Mouse (Mus musculus) heart, embryonic 10.5 days (tissue): ENCODE data around the gene Tmem132b. TPM values are rescaled to one million over a fixed set of nuclear protein-coding genes. Genes with fewer than 3 reads are reported as not detected.

Experiments
- DNase-seq: peaks from one replicate; pipeline ENCODE4 v3.0.0-alpha.2; 2017; ENCODE audit warnings: low spot score
- H3K27ac ChIP-seq: fragments of 300-500 bp; sonication (generic); 2 replicates; pipeline ENCODE4 v1.5.1; 2016; ENCODE audit warnings: mild to moderate bottlenecking
- H3K27me3 ChIP-seq: fragments of 300-500 bp; sonication (generic); 2 replicates; pipeline ENCODE4 v1.6.1; 2016; ENCODE audit warnings: mild to moderate bottlenecking; ENCODE audit not compliant: poor library complexity, insufficient read depth, severe bottlenecking
- H3K36me3 ChIP-seq: fragments of 300-500 bp; sonication (generic); 2 replicates; pipeline ENCODE4 v1.6.1; 2016; ENCODE audit warnings: mild to moderate bottlenecking, moderate library complexity
- H3K4me1 ChIP-seq: fragments of 300-500 bp; sonication (generic); 2 replicates; pipeline ENCODE4 v1.6.1; 2016; ENCODE audit warnings: mild to moderate bottlenecking
- H3K4me3 ChIP-seq: fragments of 300-500 bp; sonication (generic); 2 replicates; pipeline ENCODE4 v1.5.1; 2016; ENCODE audit warnings: mild to moderate bottlenecking, moderate library complexity
- H3K9me3 ChIP-seq: fragments of 300-500 bp; sonication (generic); 2 replicates; pipeline ENCODE4 v1.6.1; 2016; ENCODE audit warnings: mild to moderate bottlenecking, moderate library complexity
- WGBS: fragments of 180-500 bp; shearing (Covaris S2); methylation state at CpG from one replicate; pipeline ENCODE4 v1.1.7; 2016; 5-methylcytosine and 5-hydroxymethylcytosine counted together
- polyA plus RNA-seq: library from polyadenylated mRNA; unstranded; fragments of >200 nt; fragmentation: Nextera tagmentation; extraction: Ambion mirVana; gene quantifications from 2 replicates; pipeline ENCODE4 v1.2.1, GENCODE M21; 2016

Tmem132b gene
- polyA plus RNA-seq, 1 experiment from 2014 or later: not detected

DNA sequence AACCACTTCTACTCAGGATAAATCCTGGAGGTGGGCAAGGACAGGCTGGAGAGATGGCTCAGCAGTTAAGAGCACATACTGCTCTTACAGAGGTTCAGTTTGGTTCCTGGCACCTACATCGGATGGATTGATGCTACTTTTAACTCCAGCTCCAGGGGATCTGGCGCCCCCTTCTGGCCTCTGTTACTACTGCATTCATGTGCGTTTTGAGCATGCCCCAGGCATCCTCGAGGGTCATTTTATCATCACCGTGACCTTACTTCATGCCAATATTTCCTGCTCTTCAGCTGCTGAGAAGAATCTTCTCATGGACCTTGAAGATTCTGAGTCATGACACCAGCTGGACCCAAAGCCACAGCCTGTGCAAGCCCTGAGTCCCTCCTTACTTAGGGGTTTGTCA is 6.1 kb upstream of the Tmem132b start:
- H3K9me3 ChIP-seq: peaks cover 4% of the 10 kb centered on the region; the same call in 1 of the 2 replicates
- DNase-seq: no peak
- no peak overlapping the region for H3K4me3 ChIP-seq
- whole genome bisulfite sequencing: 57% methylated on average over 5 of the region's 5 CpGs
- H3K27me3 ChIP-seq: peaks cover 34% of the 10 kb centered on the region
- no peak overlapping the region for H3K27ac ChIP-seq
- no peaks in the 10 kb centered on the region for H3K36me3 ChIP-seq
- H3K4me1 ChIP-seq: peaks cover 5% of the 10 kb centered on the region; the same call in 1 of the 2 replicates

DNA sequence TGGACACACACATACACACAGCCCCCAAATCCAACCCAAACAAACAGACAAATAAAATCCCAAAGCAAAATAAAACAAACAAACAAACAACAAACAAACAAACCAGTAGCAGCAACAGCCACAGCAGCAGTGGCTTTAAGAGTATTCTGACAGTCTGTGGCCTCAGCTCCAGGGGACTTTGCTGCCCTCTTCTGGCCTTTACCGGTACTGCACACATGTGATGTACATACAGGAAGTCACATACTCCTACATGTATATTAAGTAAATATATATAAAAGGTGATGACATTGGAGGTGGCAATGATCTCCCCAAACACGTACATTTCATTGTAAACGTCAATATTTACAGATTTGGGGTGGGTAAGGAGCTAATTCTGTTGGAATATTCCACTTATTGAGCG is 5.1 kb upstream of the Tmem132b start:
- WGBS: 61% methylated on average over 4 of the region's 4 CpGs

DNA sequence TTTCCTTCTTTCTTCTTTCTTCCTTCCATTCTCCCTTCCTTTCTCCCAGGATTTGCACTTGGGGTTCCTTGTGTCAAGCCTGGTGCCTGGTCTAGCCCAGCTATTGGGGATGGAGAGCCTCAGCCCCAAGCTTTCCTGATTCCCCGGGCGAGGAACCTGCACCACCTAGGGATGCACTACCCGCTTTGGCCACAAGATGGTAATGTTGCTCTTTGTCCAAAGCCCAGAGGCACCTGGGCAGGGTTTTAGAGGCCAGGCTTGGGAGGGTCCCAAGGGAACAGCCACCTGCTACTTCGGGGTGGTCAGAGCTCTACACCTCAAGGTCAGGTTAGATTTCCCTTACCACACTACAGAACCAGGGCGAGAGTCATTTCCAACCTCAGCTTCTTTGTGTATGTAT is 2.5 kb upstream of the Tmem132b start:
- WGBS: 2% methylated on average over 5 of the region's 5 CpGs
- peaks cover 4% of the 10 kb centered on the region; the same call in 1 of the 2 replicates for H3K9me3 ChIP-seq
- no peaks in the 10 kb centered on the region for H3K36me3 ChIP-seq
- H3K27me3 ChIP-seq: peaks cover 68% of the 10 kb centered on the region
- DNase-seq: peak; percentile 86
- H3K4me1 ChIP-seq: peaks cover 27% of the 10 kb centered on the region
- H3K4me3 ChIP-seq: no peak overlapping the region
- H3K27ac ChIP-seq: no peak overlapping the region

More for the DNA sequence above, 5.1 kb upstream of the Tmem132b start:
- Histone ChIP-seq H3K27me3 (peaks cover 42% of the 10 kb centered on the region), H3K9me3 (peaks cover 4% of the 10 kb centered on the region; the same call in 1 of the 2 replicates), H3K4me3 (no peak overlapping the region), H3K4me1 (peaks cover 3% of the 10 kb centered on the region; the same call in 1 of the 2 replicates), H3K27ac (no peak overlapping the region), H3K36me3 (no peaks in the 10 kb centered on the region)
- DNase-seq: no peak

DNA sequence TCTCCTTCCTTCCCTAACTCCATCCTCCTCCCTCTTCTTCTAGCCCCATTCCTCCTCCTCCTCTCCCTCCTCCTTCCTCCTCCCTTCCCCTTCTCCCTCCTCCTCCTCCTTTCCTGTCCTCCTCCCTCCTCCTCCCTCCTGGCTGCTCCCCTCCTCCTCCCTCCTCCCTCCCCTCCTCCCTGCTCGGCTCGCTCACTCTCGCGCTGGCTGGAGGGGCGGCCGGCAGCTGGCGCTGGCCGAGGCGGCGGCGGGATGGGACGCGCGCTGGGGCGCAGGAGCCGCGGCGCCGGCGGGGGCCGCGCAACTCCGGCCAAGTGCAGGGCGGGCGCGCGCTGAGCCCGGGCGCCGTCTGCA is 594 bp downstream of the Tmem132b start:
- H3K9me3 ChIP-seq: no peaks in the 10 kb centered on the region
- H3K4me1 ChIP-seq: peaks cover 28% of the 10 kb centered on the region
- DNase-seq: no peak
- H3K27ac ChIP-seq: no peak overlapping the region
- H3K4me3 ChIP-seq: peak overlapping the region; percentile 64
- WGBS: 3% methylated on average over 30 of the region's 30 CpGs
- H3K36me3 ChIP-seq: no peaks in the 10 kb centered on the region
- H3K27me3 ChIP-seq: peaks cover 99% of the 10 kb centered on the region

GRCm38 (mm10) chr5:125532545-125533224 is 1.1 kb downstream of the Tmem132b start:
- peaks cover 28% of the 10 kb centered on the region for H3K4me1 ChIP-seq
- H3K36me3 ChIP-seq: no peaks in the 10 kb centered on the region
- peak overlapping the region; percentile 4; the same call in 1 of the 2 replicates for H3K27ac ChIP-seq
- peak overlapping the region; percentile 64 for H3K4me3 ChIP-seq
- H3K27me3 ChIP-seq: peaks cover 99% of the 10 kb centered on the region
- 6% methylated on average over 64 of the region's 64 CpGs for WGBS
- DNase-seq: no peak
- no peaks in the 10 kb centered on the region for H3K9me3 ChIP-seq

GRCm38 (mm10) chr5:125533225-125533900 is 1.8 kb downstream of the Tmem132b start:
- Histone ChIP-seq H3K4me1 (peaks cover 28% of the 10 kb centered on the region), H3K9me3 (no peaks in the 10 kb centered on the region), H3K4me3 (peak overlapping the region; percentile 64), H3K36me3 (no peaks in the 10 kb centered on the region), H3K27me3 (peaks cover 93% of the 10 kb centered on the region), H3K27ac (no peak overlapping the region)
- DNase-seq: no peak
- WGBS: 2% methylated on average over 24 of the region's 24 CpGs

- Histone ChIP-seq H3K27me3 (peaks cover 85% of the 10 kb centered on the region), H3K36me3 (no peaks in the 10 kb centered on the region), H3K4me3 (no peak overlapping the region), H3K9me3 (no peaks in the 10 kb centered on the region), H3K27ac (no peak overlapping the region), H3K4me1 (peaks cover 28% of the 10 kb centered on the region)
- DNase-seq: no peak
- WGBS: 9% methylated on average over 7 of the region's 7 CpGs
These were observed 2.6 kb downstream of the Tmem132b start for GRCm38 (mm10) chr5:125534168-125534610.

DNA sequence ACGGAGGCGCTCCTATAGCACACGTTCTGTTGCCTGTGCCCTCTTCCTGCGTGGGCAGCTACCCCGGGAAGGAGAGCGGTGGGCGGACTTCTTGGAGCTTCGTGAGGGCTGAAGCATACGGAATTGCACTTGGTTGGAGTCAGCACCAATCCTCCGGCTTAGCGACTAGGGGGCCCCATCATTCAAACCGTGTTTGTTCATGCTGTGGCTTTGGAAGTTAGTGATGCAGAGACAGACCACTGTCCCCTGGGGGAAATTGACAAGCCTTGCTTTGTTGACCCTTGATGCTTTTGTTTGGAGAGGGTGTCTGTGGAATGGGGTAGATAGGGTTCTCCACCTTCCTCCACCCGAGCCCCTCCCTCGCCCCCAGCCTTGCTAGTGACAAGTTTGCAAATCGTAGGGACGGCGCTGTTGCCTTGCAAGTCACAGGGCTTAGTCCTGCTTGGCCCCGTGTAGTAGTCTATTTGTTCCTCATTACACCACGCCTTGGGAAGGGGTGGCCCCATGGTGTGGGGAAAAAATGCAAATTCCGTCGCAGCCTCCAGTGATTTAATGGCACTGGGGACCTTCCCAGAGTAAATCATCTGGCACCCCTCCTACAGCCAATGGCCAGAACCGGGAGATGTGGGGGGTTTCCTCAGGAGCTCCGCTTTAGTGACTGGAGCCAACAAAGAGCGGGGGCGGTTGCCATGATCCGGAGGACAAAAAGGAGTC is 3.2 kb downstream of the Tmem132b start:
- peaks cover 79% of the 10 kb centered on the region for H3K27me3 ChIP-seq
- no peak overlapping the region for H3K27ac ChIP-seq
- no peaks in the 10 kb centered on the region for H3K9me3 ChIP-seq
- peaks cover 28% of the 10 kb centered on the region for H3K4me1 ChIP-seq
- DNase-seq: no peak
- H3K4me3 ChIP-seq: no peak overlapping the region
- WGBS: 4% methylated on average over 26 of the region's 26 CpGs
- no peaks in the 10 kb centered on the region for H3K36me3 ChIP-seq

GRCm38 (mm10) chr5:125545090-125545489 is 13.5 kb downstream of the Tmem132b start:
- Histone ChIP-seq H3K4me3 (no peak overlapping the region), H3K27ac (no peak overlapping the region), H3K4me1 (no peaks in the 10 kb centered on the region; the same call in 1 of the 2 replicates), H3K36me3 (no peaks in the 10 kb centered on the region), H3K9me3 (no peaks in the 10 kb centered on the region), H3K27me3 (peaks cover 50% of the 10 kb centered on the region)
- 89% methylated on average over 2 of the region's 2 CpGs for WGBS
- DNase-seq: no peak

GRCm38 (mm10) chr5:125546293-125546692 is 14.7 kb downstream of the Tmem132b start:
- 27% methylated on average over 13 of the region's 13 CpGs for WGBS
- peaks cover 50% of the 10 kb centered on the region for H3K27me3 ChIP-seq
- DNase-seq: no peak
- no peaks in the 10 kb centered on the region for H3K9me3 ChIP-seq
- no peaks in the 10 kb centered on the region; the same call in 1 of the 2 replicates for H3K4me1 ChIP-seq
- H3K36me3 ChIP-seq: no peaks in the 10 kb centered on the region
- no peak overlapping the region for H3K4me3 ChIP-seq
- no peak overlapping the region for H3K27ac ChIP-seq

- H3K9me3 ChIP-seq: no peaks in the 10 kb centered on the region
- H3K27me3 ChIP-seq: peaks cover 47% of the 10 kb centered on the region
- WGBS: 27% methylated on average over 11 of the region's 11 CpGs
These were observed 18.3 kb downstream of the Tmem132b start for GRCm38 (mm10) chr5:125549750-125550489.

GRCm38 (mm10) chr5:125555732-125556131 is 24.2 kb downstream of the Tmem132b start:
- 69% methylated on average over 5 of the region's 5 CpGs for WGBS
- H3K27me3 ChIP-seq: no peaks in the 10 kb centered on the region; the same call in 1 of the 2 replicates

More at GRCm38 (mm10) chr5:125549750-125550489, 18.3 kb downstream of the Tmem132b start:
- H3K4me1 ChIP-seq: no peaks in the 10 kb centered on the region; the same call in 1 of the 2 replicates
- no peak for DNase-seq
- H3K4me3 ChIP-seq: no peak overlapping the region
- no peaks in the 10 kb centered on the region for H3K36me3 ChIP-seq
- no peak overlapping the region for H3K27ac ChIP-seq

More at GRCm38 (mm10) chr5:125555732-125556131, 24.2 kb downstream of the Tmem132b start:
- Histone ChIP-seq H3K4me1 (no peaks in the 10 kb centered on the region), H3K27ac (no peak overlapping the region), H3K9me3 (no peaks in the 10 kb centered on the region), H3K4me3 (no peak overlapping the region), H3K36me3 (no peaks in the 10 kb centered on the region)
- no peak for DNase-seq
